Comparison of ENCODE assay signal across 8 mouse cellular contexts in genomic region chr1:34842887-34843618, GRCm38 (mm10). TPM values are rescaled to one million over a fixed set of nuclear protein-coding genes. Genes with fewer than 3 reads are reported as not detected.
DNase-seq lines count a peak whose midpoint lies in the region; ATAC-seq and TF ChIP-seq lines count a peak whose summit lies in the region.

Fam168b (minus strand) TSS chr1:34843065.

- H3K79me3 ChIP-seq in C2C12 (ENCODE audit: low read depth) = peaks cover 42% of the 10 kb centered on the region

- peak; percentile 96 for DNase-seq in brain, embryonic 14.5 days (ENCODE audit: low read depth)
- DNase-seq in kidney, postnatal 0 days (ENCODE audit: low spot score) = peak; percentile 89
- DNase-seq in liver, embryonic 11.5 days (ENCODE audit: low spot score) = peak; percentile 87
- DNase-seq in naive thymus-derived CD4-positive, alpha-beta T cell, adult 2 months (ENCODE audit: low read depth) = peak; percentile 94

- H3K36me3 ChIP-seq in C2C12 (ENCODE audit: control insufficient read depth, insufficient read depth) = peaks cover under 1% of the 10 kb centered on the region
- H3K36me3 ChIP-seq in erythroblast, embryonic 14.5 days (ENCODE audit: control insufficient read depth) = peaks cover 13% of the 10 kb centered on the region
- no peaks in the 10 kb centered on the region for H3K36me3 ChIP-seq in heart, embryonic 12.5 days
- no peaks in the 10 kb centered on the region for H3K36me3 ChIP-seq in kidney, postnatal 0 days (ENCODE audit: insufficient read depth, low read length)
- H3K36me3 ChIP-seq in liver, embryonic 11.5 days (ENCODE audit: control insufficient read depth, insufficient read depth, low read length) = no peaks in the 10 kb centered on the region
- H3K36me3 ChIP-seq in stomach, embryonic 14.5 days (ENCODE audit: control insufficient read depth, insufficient read depth, low read length) = no peaks in the 10 kb centered on the region

- ATAC-seq in heart, embryonic 12.5 days (ENCODE audit: insufficient number of reproducible peaks, low FRiP score) = peak; percentile 91
- ATAC-seq in kidney, postnatal 0 days (replicated peaks; ENCODE audit: low FRiP score, low read depth) = peak; percentile 93
- peak; percentile 89 for ATAC-seq in liver, embryonic 11.5 days (replicated peaks; ENCODE audit: low FRiP score)
- ATAC-seq in stomach, embryonic 14.5 days (ENCODE audit: insufficient number of reproducible peaks, insufficient read depth, low FRiP score, low read depth) = peak; percentile 89

- peak within 1 kb of the TSS; percentile 85 for H3K4me3 ChIP-seq in C2C12 (ENCODE audit: insufficient read depth, poor library complexity, severe bottlenecking)
- H3K4me3 ChIP-seq in erythroblast, embryonic 14.5 days (replicated peaks) = peak within 1 kb of the TSS; percentile 86
- peak within 1 kb of the TSS; percentile 86 for H3K4me3 ChIP-seq in heart, embryonic 12.5 days
- peak within 1 kb of the TSS; percentile 76 for H3K4me3 ChIP-seq in kidney, postnatal 0 days (replicated peaks; ENCODE audit: low read depth, low read length)
- H3K4me3 ChIP-seq in liver, embryonic 11.5 days (ENCODE audit: low read depth, low read length) = peak within 1 kb of the TSS; percentile 79
- H3K4me3 ChIP-seq in stomach, embryonic 14.5 days (ENCODE audit: low read depth, low read length) = peak within 1 kb of the TSS; percentile 75

- no peaks in the 10 kb centered on the region for H3K27me3 ChIP-seq in C2C12 (ENCODE audit: control insufficient read depth, insufficient read depth, insufficient read length)
- H3K27me3 ChIP-seq in erythroblast, embryonic 14.5 days (ENCODE audit: control insufficient read depth) = no peaks in the 10 kb centered on the region
- no peaks in the 10 kb centered on the region for H3K27me3 ChIP-seq in heart, embryonic 12.5 days (replicated peaks)
- no peaks in the 10 kb centered on the region for H3K27me3 ChIP-seq in kidney, postnatal 0 days (ENCODE audit: insufficient read depth, low read length)
- no peaks in the 10 kb centered on the region for H3K27me3 ChIP-seq in liver, embryonic 11.5 days (replicated peaks; ENCODE audit: control insufficient read depth, insufficient read depth, low read length)
- no peaks in the 10 kb centered on the region for H3K27me3 ChIP-seq in stomach, embryonic 14.5 days (ENCODE audit: control insufficient read depth, insufficient read depth, low read length)

- H3K9ac ChIP-seq in heart, embryonic 12.5 days = peak within 1 kb of the TSS; percentile 92
- peak within 1 kb of the TSS; percentile 88 for H3K9ac ChIP-seq in kidney, postnatal 0 days (ENCODE audit: low read depth, low read length)
- H3K9ac ChIP-seq in liver, embryonic 11.5 days (ENCODE audit: low read depth, low read length) = peak within 1 kb of the TSS; percentile 93
- peak within 1 kb of the TSS; percentile 84 for H3K9ac ChIP-seq in stomach, embryonic 14.5 days (replicated peaks; ENCODE audit: low read depth, low read length)

- peak within 1 kb of the TSS; percentile 97 for H3K4me2 ChIP-seq in heart, embryonic 12.5 days
- H3K4me2 ChIP-seq in kidney, postnatal 0 days (ENCODE audit: low read length) = peak within 1 kb of the TSS; percentile 83
- peak within 1 kb of the TSS; percentile 96 for H3K4me2 ChIP-seq in liver, embryonic 11.5 days
- peak within 1 kb of the TSS; percentile 91 for H3K4me2 ChIP-seq in stomach, embryonic 14.5 days (replicated peaks; ENCODE audit: low read depth, low read length)

- WGBS in heart, embryonic 12.5 days = 1% methylated on average over 59 of the region's 59 CpGs
- 1% methylated on average over 41 of the region's 59 CpGs for WGBS in kidney, postnatal 0 days
- WGBS in liver, embryonic 11.5 days = 2% methylated on average over 52 of the region's 59 CpGs
- WGBS in stomach, embryonic 14.5 days = under 1% methylated on average over 59 of the region's 59 CpGs

- TF ChIP-seq CTCF in C2C12 (IDR thresholded peaks at IDR 0.05; ENCODE audit: control insufficient read depth, insufficient read depth, insufficient read length) = no peak
- TF ChIP-seq CTCF in brain, embryonic 14.5 days (IDR thresholded peaks at IDR 0.05; ENCODE audit: borderline replicate concordance, extremely low read depth, insufficient read depth, insufficient read length) = no peak
- TF ChIP-seq CTCF in kidney, postnatal 0 days (IDR thresholded peaks at IDR 0.05; ENCODE audit: low read depth) = no peak

- peak within 1 kb of the TSS; percentile 99 for H3ac ChIP-seq in C2C12 (ENCODE audit: control insufficient read depth, insufficient read length, low read depth)

- no peaks in the 10 kb centered on the region for H3K9me3 ChIP-seq in erythroblast, embryonic 14.5 days (ENCODE audit: control insufficient read depth, low read length)
- H3K9me3 ChIP-seq in heart, embryonic 12.5 days (replicated peaks) = no peaks in the 10 kb centered on the region
- H3K9me3 ChIP-seq in kidney, postnatal 0 days (replicated peaks; ENCODE audit: low read length) = no peaks in the 10 kb centered on the region
- no peaks in the 10 kb centered on the region for H3K9me3 ChIP-seq in liver, embryonic 11.5 days (ENCODE audit: control insufficient read depth, low read length)
- H3K9me3 ChIP-seq in stomach, embryonic 14.5 days (ENCODE audit: control insufficient read depth, low read depth, low read length) = no peaks in the 10 kb centered on the region

- H3K27ac ChIP-seq in heart, embryonic 12.5 days (ENCODE audit: poor library complexity, severe bottlenecking) = peak within 1 kb of the TSS; percentile 98
- peak within 1 kb of the TSS; percentile 96 for H3K27ac ChIP-seq in kidney, postnatal 0 days
- H3K27ac ChIP-seq in liver, embryonic 11.5 days (ENCODE audit: low read depth, low read length) = peak within 1 kb of the TSS; percentile 93
- peak within 1 kb of the TSS; percentile 89 for H3K27ac ChIP-seq in stomach, embryonic 14.5 days (ENCODE audit: low read length)

- peaks cover 45% of the 10 kb centered on the region for H3K79me2 ChIP-seq in C2C12 (ENCODE audit: control insufficient read depth, insufficient read depth)

- peaks cover 47% of the 10 kb centered on the region for H3K4me1 ChIP-seq in erythroblast, embryonic 14.5 days (ENCODE audit: control insufficient read depth)
- H3K4me1 ChIP-seq in heart, embryonic 12.5 days (replicated peaks) = peaks cover 32% of the 10 kb centered on the region
- peaks cover 24% of the 10 kb centered on the region for H3K4me1 ChIP-seq in kidney, postnatal 0 days (replicated peaks; ENCODE audit: insufficient read depth, low read length)
- H3K4me1 ChIP-seq in liver, embryonic 11.5 days (replicated peaks; ENCODE audit: control insufficient read depth, insufficient read depth, low read length) = peaks cover 29% of the 10 kb centered on the region
- H3K4me1 ChIP-seq in stomach, embryonic 14.5 days (ENCODE audit: control insufficient read depth, insufficient read depth, low read length) = peaks cover 22% of the 10 kb centered on the region; the same call in 1 of the 2 replicates

- TF ChIP-seq POLR2A in brain, embryonic 14.5 days (IDR thresholded peaks at IDR 0.05; ENCODE audit: borderline replicate concordance, extremely low read depth, insufficient read depth, insufficient read length, poor library complexity, severe bottlenecking) = peak; percentile 86

TF ChIP-seq in C2C12, 6 proteins besides CTCF, POLR2A, EP300 and RAD21:
- TF ChIP-seq FOSL1 (IDR thresholded peaks at IDR 0.05; ENCODE audit: insufficient read depth, low read length, poor library complexity, severe bottlenecking) (no peak), MYOD1 (IDR thresholded peaks at IDR 0.05; ENCODE audit: control insufficient read depth, insufficient read length, low read depth) (no peak), USF1 (IDR thresholded peaks at IDR 0.05; ENCODE audit: low read depth) (peak; percentile 95), MAX (IDR thresholded peaks at IDR 0.05) (peak; percentile 77), CEBPB (IDR thresholded peaks at IDR 0.05; ENCODE audit: low read depth) (no peak), MYOG (IDR thresholded peaks at IDR 0.05; ENCODE audit: control insufficient read depth, extremely low read depth, insufficient read length) (no peak)

RNA-seq across cellular contexts. Expression of gene Fam168b, which starts in this region (rescaled TPM):
- polyA plus RNA-seq in C2C12 (2012; fragmentation: generic; extraction: Trizol) = 63.2 TPM
- polyA plus RNA-seq in brain, embryonic 14.5 days (2012; rRNA removed) = 399 and 501 TPM in 2 replicates
- 5.2 and 5.4 TPM in 2 replicates for polyA plus RNA-seq in erythroblast, embryonic 14.5 days (2012)
- 65.7 and 69.2 TPM in 2 replicates for polyA plus RNA-seq in heart, embryonic 12.5 days (2016; fragmentation: Nextera tagmentation; extraction: Ambion mirVana)
- polyA plus RNA-seq in kidney, postnatal 0 days (2015; fragmentation: Nextera tagmentation; extraction: Ambion mirVana) = 47.2 and 49.1 TPM in 2 replicates
- 54.5 and 56.3 TPM in 2 replicates for polyA plus RNA-seq in liver, embryonic 11.5 days (2014; fragmentation: Nextera tagmentation; extraction: Ambion mirVana)
- polyA plus RNA-seq in stomach, embryonic 14.5 days (2014; fragmentation: Nextera tagmentation; extraction: Ambion mirVana) = 56.1 and 59.8 TPM in 2 replicates

Comparison
In these comparisons a context has a peak if more than half of its experiments do, and no peak if none do; other contexts are left out.
1. Peak in every context shown above with its lines: DNase-seq, ATAC-seq, H3K4me3 ChIP-seq and H3K27ac ChIP-seq.